Mouse (Mus musculus): ENCODE results near the gene Nr2c1. TPM values are rescaled to one million over a fixed set of nuclear protein-coding genes. Genes with fewer than 3 reads are reported as not detected.

Nr2c1 gene
- polyA plus RNA-seq, 1 experiment from 2014 or later: 7.1 TPM

DNA sequence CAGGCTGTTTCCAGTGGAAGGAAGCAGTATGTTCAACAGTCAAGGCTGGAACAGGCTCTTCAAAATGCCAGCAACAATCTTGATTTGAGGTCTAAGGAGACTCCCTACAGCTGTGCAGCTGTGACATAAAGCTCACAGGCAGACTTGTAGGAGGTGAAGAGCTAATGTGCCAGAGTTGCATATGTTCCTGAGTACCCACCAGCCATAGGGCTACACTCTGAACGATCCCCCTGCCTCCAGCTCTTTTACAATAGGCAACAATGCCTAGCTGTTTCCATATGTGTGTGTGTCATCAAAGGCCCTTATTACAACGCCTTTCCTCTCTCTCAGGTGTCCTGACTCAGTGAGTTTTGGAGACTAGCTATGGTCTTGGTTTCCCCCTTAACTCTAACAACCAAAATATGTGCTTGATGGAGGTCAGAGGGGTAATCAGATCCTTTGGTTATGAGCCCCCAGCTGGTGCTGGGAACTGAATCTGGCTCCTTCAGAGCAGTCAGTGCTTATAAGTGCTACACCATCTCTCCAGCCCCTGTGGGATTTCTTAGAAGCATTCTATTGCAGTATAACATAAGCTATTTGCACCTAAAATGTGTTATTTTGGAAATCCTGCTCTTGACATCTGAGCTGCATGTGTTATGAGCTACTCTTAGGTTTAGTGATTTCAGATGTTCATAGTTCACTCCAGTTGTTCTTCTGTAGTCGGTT is 7.4 kb upstream of the Nr2c1 start:
- 86% methylated on average over 3 of the region's 3 CpGs for WGBS
- Histone ChIP-seq H3K27me3 (replicated peaks) (no peaks in the 10 kb centered on the region), H3K27ac (ENCODE audit: poor library complexity, severe bottlenecking) (no peak overlapping the region), H3K4me2 (no peak overlapping the region), H3K4me1 (replicated peaks) (peaks cover 10% of the 10 kb centered on the region; the same call in 1 of the 2 replicates), H3K36me3 (peaks cover 25% of the 10 kb centered on the region), H3K4me3 (no peak overlapping the region), H3K9me3 (replicated peaks) (no peaks in the 10 kb centered on the region), H3K9ac (no peak overlapping the region)
- no peak for ATAC-seq (ENCODE audit: insufficient number of reproducible peaks, low FRiP score)

DNA sequence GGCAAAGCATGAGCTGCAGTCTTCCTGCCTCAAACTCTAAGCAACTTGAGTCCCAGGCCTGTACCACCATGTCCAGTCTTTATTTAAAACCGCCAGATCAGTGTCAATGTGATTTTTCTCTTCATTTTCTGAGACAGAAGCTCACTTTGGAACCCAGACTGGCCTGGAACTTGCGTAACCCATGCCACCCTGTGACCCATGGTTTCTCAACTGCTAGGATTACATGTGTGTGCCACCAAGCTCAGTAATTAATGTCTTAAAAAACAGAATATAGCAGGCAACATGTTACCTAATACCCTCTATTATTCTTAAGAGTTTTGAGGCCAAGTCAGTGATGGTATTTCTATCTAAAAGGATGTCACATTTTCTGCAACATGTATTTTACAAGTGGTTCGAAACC is 5.4 kb upstream of the Nr2c1 start:
- H3K4me2 ChIP-seq: no peak overlapping the region
- peaks cover 15% of the 10 kb centered on the region for H3K4me1 ChIP-seq (replicated peaks)
- no peaks in the 10 kb centered on the region for H3K27me3 ChIP-seq (replicated peaks)
- peaks cover 21% of the 10 kb centered on the region for H3K36me3 ChIP-seq
- WGBS: 92% methylated on average over 3 of the region's 3 CpGs
- no peaks in the 10 kb centered on the region for H3K9me3 ChIP-seq (replicated peaks)
- H3K4me3 ChIP-seq: no peak overlapping the region
- no peak overlapping the region for H3K27ac ChIP-seq (ENCODE audit: poor library complexity, severe bottlenecking)
- H3K9ac ChIP-seq: no peak overlapping the region
- no peak for ATAC-seq (ENCODE audit: insufficient number of reproducible peaks, low FRiP score)

DNA sequence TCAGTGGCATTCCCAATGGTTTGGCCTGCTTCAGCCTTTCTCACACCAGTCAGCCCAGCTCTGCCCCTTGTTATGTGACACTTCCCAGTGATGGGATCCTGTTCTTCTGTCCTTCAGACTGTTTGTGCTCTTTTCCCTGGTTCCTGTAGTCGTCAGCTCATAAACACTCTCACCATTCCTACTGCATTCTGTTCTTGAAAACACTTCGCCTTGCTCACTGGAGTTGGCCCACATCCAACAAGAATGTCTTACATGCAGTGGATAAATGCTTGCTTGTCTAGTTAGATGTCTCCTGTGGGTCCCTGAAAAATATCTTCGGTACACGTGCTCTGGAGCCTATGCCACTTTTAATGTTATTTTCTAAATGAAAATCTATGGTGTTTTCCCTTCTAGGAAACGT is 3.2 kb upstream of the Nr2c1 start:
- no peak overlapping the region for H3K27ac ChIP-seq (ENCODE audit: poor library complexity, severe bottlenecking)
- WGBS: 55% methylated on average over 5 of the region's 5 CpGs

DNA sequence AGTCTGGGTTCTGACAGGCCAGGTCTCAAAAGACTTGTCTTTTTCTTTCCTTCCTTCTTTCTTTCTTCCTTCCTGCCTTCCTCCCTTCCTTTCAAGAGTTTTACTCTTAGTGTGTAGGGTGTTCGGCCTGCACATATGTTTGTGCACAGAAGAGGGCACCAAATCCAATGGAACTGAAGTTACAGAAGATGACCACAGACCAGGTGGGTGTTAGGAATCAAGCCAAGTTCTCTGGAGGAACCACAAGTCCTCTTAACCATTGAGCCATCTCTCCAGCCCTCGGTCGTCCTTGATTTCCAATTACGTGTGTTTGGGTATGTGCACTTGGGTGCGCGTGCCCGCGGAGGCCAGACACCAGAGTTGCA is 450 bp upstream of the Nr2c1 start:
- Histone ChIP-seq H3K4me2 (peak overlapping the region; percentile 77), H3K27me3 (replicated peaks) (no peaks in the 10 kb centered on the region), H3K4me3 (peak overlapping the region; percentile 99), H3K9ac (peak overlapping the region; percentile 96), H3K9me3 (replicated peaks) (no peaks in the 10 kb centered on the region), H3K36me3 (no peaks in the 10 kb centered on the region), H3K4me1 (replicated peaks) (peaks cover 30% of the 10 kb centered on the region), H3K27ac (ENCODE audit: poor library complexity, severe bottlenecking) (peak overlapping the region; percentile 92; the same call in 1 of the 2 replicates)
- 13% methylated on average over 8 of the region's 8 CpGs for WGBS
- no peak for ATAC-seq (ENCODE audit: insufficient number of reproducible peaks, low FRiP score)

More for the DNA sequence above, 3.2 kb upstream of the Nr2c1 start:
- H3K9ac ChIP-seq: no peak overlapping the region
- no peaks in the 10 kb centered on the region for H3K9me3 ChIP-seq (replicated peaks)
- H3K4me3 ChIP-seq: no peak overlapping the region
- H3K27me3 ChIP-seq (replicated peaks): no peaks in the 10 kb centered on the region
- H3K4me1 ChIP-seq (replicated peaks): peaks cover 25% of the 10 kb centered on the region
- H3K4me2 ChIP-seq: no peak overlapping the region
- peaks cover 9% of the 10 kb centered on the region; the same call in 1 of the 2 replicates for H3K36me3 ChIP-seq
- ATAC-seq (ENCODE audit: insufficient number of reproducible peaks, low FRiP score): no peak

DNA sequence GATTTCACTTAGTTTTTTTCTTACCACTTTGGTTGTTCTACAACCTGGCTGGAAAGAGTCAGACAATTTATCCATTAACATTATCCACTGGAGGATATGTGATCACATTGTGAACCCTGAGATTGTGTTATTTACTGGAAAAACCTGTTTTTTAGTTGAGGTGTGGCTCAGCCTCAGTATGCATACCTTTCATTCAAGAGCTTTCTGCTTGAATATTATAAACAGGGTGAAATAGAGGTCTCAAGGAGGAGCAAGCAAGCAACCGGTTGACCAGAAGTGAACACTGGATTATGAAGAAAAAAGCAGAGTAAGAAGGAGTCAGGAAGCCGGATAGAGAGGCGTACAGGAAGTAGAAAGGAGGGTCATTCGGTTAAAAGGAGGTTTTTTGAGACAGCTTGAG is 3.7 kb downstream of the Nr2c1 start:
- 76% methylated on average over 4 of the region's 4 CpGs for WGBS
- Histone ChIP-seq H3K4me3 (no peak overlapping the region), H3K36me3 (peaks cover 10% of the 10 kb centered on the region), H3K4me2 (no peak overlapping the region), H3K4me1 (replicated peaks) (peaks cover 20% of the 10 kb centered on the region), H3K27ac (ENCODE audit: poor library complexity, severe bottlenecking) (no peak overlapping the region), H3K9ac (no peak overlapping the region), H3K27me3 (replicated peaks) (no peaks in the 10 kb centered on the region), H3K9me3 (replicated peaks) (no peaks in the 10 kb centered on the region)
- no peak for ATAC-seq (ENCODE audit: insufficient number of reproducible peaks, low FRiP score)

DNA sequence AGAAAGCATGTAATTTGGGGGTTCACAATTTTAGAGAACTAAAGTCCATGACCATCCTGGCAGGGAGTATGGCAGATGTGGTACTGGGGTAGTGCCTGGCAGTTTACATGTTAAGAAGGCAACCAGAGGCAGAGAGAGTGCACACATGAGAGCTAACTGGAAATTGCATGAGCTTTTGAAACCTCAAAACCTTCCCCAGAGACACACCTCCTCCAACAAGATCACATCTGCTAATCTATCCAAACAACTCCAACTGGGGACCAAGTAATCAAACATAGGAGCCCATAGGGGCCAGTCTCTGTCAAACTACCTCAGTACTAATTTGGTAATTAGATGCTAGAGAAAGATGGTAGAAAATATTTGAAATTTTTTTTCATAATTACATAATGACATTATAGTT is 6.0 kb downstream of the Nr2c1 start:
- no peak overlapping the region for H3K4me3 ChIP-seq
- peaks cover 23% of the 10 kb centered on the region for H3K36me3 ChIP-seq
- H3K27ac ChIP-seq (ENCODE audit: poor library complexity, severe bottlenecking): no peak overlapping the region
- H3K9me3 ChIP-seq (replicated peaks): no peaks in the 10 kb centered on the region
- H3K4me1 ChIP-seq (replicated peaks): peaks cover 11% of the 10 kb centered on the region
- no peak overlapping the region for H3K9ac ChIP-seq
- H3K4me2 ChIP-seq: no peak overlapping the region
- no peaks in the 10 kb centered on the region for H3K27me3 ChIP-seq (replicated peaks)
- ATAC-seq (ENCODE audit: insufficient number of reproducible peaks, low FRiP score): no peak

DNA sequence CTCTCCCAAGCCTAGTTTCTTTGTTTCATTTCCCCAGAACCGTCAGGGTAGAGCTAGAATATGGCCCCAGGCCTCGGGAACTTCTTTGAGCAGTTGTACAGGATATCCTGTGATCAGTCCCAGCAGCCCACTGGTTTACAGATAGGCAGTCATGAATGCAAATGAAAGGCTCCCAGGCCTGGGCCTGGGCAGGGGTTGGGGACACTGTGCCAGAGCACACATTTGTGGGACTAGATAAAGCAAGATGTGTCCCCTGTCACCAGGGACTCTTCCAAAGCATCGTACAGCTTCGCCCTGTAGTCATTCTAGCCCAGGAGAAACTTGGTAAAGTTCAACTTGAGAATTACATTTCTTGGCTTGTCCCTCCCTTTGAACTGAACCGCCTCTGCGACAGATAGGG is 11.1 kb downstream of the Nr2c1 start:
- Histone ChIP-seq H3K27ac (ENCODE audit: poor library complexity, severe bottlenecking) (no peak overlapping the region), H3K4me1 (replicated peaks) (0 out of 2 replicates have a peak, but pooled peaks cover 3% of the 10 kb centered on the region), H3K36me3 (peaks cover 52% of the 10 kb centered on the region), H3K4me3 (no peak overlapping the region), H3K9ac (no peak overlapping the region), H3K9me3 (replicated peaks) (no peaks in the 10 kb centered on the region), H3K27me3 (replicated peaks) (no peaks in the 10 kb centered on the region), H3K4me2 (no peak overlapping the region)
- ATAC-seq (ENCODE audit: insufficient number of reproducible peaks, low FRiP score): no peak
- WGBS: 86% methylated on average over 6 of the region's 6 CpGs

DNA sequence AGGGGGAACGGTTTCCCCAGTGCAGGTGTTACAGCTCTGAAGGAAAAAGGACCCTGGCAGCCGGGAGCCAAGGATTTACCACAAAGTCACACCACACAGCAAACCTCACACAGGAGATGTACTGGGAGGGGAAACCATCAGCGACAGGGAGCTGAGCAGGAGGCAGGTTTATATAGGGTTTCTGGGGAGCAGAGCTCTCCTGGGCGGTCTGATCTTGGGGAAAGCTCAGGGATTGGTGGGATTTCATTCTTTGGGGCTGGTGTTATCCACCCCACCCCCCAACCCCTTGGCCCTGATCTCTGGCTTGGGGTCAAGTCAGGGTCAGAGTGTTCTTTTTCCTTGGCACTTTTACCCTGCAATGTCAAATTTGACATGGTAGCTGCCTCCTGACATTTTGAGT is 11.6 kb downstream of the Nr2c1 start:
- H3K27me3 ChIP-seq (replicated peaks): no peaks in the 10 kb centered on the region
- no peak overlapping the region for H3K9ac ChIP-seq
- 0 out of 2 replicates have a peak, but pooled peaks cover 3% of the 10 kb centered on the region for H3K4me1 ChIP-seq (replicated peaks)
- ATAC-seq (ENCODE audit: insufficient number of reproducible peaks, low FRiP score): no peak
- no peaks in the 10 kb centered on the region for H3K9me3 ChIP-seq (replicated peaks)
- no peak overlapping the region for H3K4me2 ChIP-seq
- peaks cover 54% of the 10 kb centered on the region for H3K36me3 ChIP-seq
- WGBS: 85% methylated on average over 4 of the region's 4 CpGs
- no peak overlapping the region for H3K4me3 ChIP-seq
- no peak overlapping the region for H3K27ac ChIP-seq (ENCODE audit: poor library complexity, severe bottlenecking)

DNA sequence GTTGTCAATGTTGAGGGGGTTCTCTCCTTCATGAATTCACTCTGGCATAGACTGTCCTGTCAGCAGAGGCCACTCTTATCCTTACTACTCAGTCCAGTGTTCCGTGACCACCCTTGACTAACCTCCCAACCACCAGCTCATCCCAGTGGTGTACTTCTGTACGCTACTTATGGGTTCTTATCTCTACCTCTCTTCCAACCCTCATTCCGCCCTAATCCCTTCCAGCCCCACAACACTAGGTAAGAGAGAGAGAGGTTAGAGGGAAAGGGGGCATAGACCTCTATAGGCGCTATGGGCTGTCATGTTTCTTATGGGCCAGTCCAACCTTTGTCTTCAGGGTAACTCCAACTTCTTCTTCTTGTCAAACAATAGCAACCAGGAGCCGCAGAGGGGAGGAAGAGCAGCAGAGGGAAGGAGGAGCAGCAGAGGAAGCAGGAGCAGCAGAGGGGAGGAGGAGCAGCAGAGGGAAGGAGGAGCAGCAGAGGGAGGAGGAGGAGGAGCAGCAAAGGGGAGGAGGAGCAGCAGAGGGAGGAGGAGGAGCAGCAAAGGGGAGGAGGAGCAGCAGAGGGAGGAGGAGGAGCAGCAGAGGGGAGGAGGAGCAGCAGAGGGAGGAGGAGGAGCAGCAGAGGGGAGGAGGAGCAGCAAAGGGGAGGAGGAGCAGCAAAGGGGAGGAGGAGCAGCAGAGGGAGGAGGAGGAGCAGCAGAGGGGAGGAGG is 13.4 kb downstream of the Nr2c1 start:
- no peak overlapping the region for H3K4me3 ChIP-seq
- ATAC-seq (ENCODE audit: insufficient number of reproducible peaks, low FRiP score): no peak
- no peak overlapping the region for H3K27ac ChIP-seq (ENCODE audit: poor library complexity, severe bottlenecking)
- H3K36me3 ChIP-seq: peaks cover 54% of the 10 kb centered on the region
- no peak overlapping the region for H3K9ac ChIP-seq
- 0 out of 2 replicates have a peak, but pooled peaks cover 3% of the 10 kb centered on the region for H3K4me1 ChIP-seq (replicated peaks)
- no peaks in the 10 kb centered on the region for H3K27me3 ChIP-seq (replicated peaks)
- WGBS: 73% methylated on average over 5 of the region's 5 CpGs
- H3K9me3 ChIP-seq (replicated peaks): no peaks in the 10 kb centered on the region
- no peak overlapping the region for H3K4me2 ChIP-seq

DNA sequence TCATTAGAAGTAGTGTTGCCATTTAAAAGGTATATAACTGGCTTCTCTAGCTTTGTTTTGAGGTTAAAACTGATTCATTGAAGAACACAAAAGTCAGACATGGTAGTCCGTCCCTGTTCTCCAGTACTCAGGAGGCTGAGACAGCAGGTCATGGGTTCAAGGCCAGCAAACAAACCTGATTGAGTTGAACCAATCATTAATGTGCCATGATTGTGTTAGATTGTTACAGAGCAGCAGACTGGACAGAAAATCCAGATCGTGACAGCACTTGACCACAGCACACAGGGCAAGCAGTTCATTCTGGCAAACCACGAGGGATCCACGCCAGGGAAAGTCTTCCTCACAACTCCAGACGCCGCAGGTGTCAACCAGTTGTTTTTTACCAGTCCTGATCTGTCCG is 14.2 kb downstream of the Nr2c1 start:
- Histone ChIP-seq H3K9ac (no peak overlapping the region), H3K4me2 (no peak overlapping the region), H3K27ac (ENCODE audit: poor library complexity, severe bottlenecking) (no peak overlapping the region), H3K36me3 (peaks cover 57% of the 10 kb centered on the region), H3K9me3 (replicated peaks) (no peaks in the 10 kb centered on the region), H3K27me3 (replicated peaks) (no peaks in the 10 kb centered on the region), H3K4me1 (replicated peaks) (0 out of 2 replicates have a peak, but pooled peaks cover 3% of the 10 kb centered on the region), H3K4me3 (no peak overlapping the region)
- 90% methylated on average over 7 of the region's 7 CpGs for WGBS
- ATAC-seq (ENCODE audit: insufficient number of reproducible peaks, low FRiP score): no peak

DNA sequence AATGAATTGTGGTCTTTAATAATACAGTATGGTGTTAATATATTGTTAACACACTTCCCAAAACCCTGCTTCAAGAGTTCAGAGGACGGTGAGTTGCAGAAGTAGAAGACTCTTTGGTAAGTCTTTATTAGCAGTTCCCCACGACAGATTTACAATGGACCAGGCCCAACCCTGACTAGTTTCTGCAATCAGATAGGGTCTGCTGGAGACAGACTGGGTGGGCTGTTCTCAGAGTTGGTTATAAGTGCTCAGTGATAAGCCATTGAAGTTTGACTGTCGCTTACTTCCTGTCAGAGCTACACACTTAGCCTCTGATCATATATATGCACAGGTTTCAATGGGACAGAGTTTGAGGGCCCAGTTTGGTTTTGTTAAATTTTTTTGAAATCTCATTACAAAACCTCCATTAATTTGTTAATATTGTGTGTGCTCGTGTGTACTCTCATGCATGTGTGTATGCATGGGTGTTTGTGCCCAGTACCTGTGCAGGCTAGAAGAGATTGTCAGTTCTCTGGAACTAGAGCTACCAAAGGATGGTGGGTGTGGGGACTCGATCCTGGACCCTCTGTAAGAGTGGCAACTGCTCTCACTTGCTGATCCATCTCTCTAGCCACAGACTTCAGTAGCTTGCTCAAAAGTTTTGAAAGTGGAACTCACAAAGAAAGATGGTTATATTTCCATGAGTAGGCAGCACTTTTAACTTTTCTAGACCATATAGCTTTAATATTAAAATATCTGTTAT is 16.5 kb downstream of the Nr2c1 start:
- H3K4me1 ChIP-seq (replicated peaks): 0 out of 2 replicates have a peak, but pooled peaks cover 2% of the 10 kb centered on the region
- H3K27me3 ChIP-seq (replicated peaks): no peaks in the 10 kb centered on the region
- peaks cover 61% of the 10 kb centered on the region for H3K36me3 ChIP-seq
- no peak overlapping the region for H3K4me3 ChIP-seq
- H3K9ac ChIP-seq: no peak overlapping the region
- no peak for ATAC-seq (ENCODE audit: insufficient number of reproducible peaks, low FRiP score)
- WGBS: 66% methylated on average over 5 of the region's 5 CpGs
- H3K27ac ChIP-seq (ENCODE audit: poor library complexity, severe bottlenecking): no peak overlapping the region
- H3K4me2 ChIP-seq: no peak overlapping the region
- no peaks in the 10 kb centered on the region for H3K9me3 ChIP-seq (replicated peaks)
